Mouse (Mus musculus) midbrain, embryonic 16.5 days (tissue): ENCODE data around the gene Tmem206. TPM values are rescaled to one million over a fixed set of nuclear protein-coding genes. Genes with fewer than 3 reads are reported as not detected.

ENCODE experiments used
- ATAC-seq: fragments of 200-750 bp; cut with Nextera tagmentation; 2 replicates; pipeline ENCODE4 v1.8.0; 2017; ENCODE audit warnings: moderate TSS enrichment
- H3K27ac ChIP-seq: fragments of 300-500 bp; sonication (generic); 2 replicates; pipeline ENCODE4 v1.5.1; 2014; ENCODE audit warnings: mild to moderate bottlenecking, low read length, mixed read lengths
- H3K27me3 ChIP-seq: fragments of 300-500 bp; sonication (generic); 2 replicates; pipeline ENCODE4 v1.6.1; 2014; ENCODE audit warnings: low read depth, low read length, mixed read lengths; ENCODE audit not compliant: control insufficient read depth, insufficient read depth
- H3K36me3 ChIP-seq: fragments of 300-500 bp; sonication (generic); 2 replicates; pipeline ENCODE4 v1.6.1; 2014; ENCODE audit warnings: mild to moderate bottlenecking, low read length, moderate library complexity, mixed read lengths; ENCODE audit not compliant: control insufficient read depth, insufficient read depth
- H3K4me1 ChIP-seq: fragments of 300-500 bp; sonication (generic); 2 replicates; pipeline ENCODE4 v1.6.1; 2014; ENCODE audit warnings: mild to moderate bottlenecking, low read length, mixed read lengths; ENCODE audit not compliant: control insufficient read depth, insufficient read depth
- H3K4me2 ChIP-seq: fragments of 300-500 bp; sonication (generic); 2 replicates; pipeline ENCODE4 v1.6.1; 2014; ENCODE audit warnings: mild to moderate bottlenecking, low read length, mixed read lengths
- H3K4me3 ChIP-seq: fragments of 300-500 bp; sonication (generic); 2 replicates; pipeline ENCODE4 v1.5.1; 2014; ENCODE audit warnings: low read depth, mild to moderate bottlenecking, low read length, moderate library complexity, mixed read lengths
- H3K9ac ChIP-seq: fragments of 300-500 bp; sonication (generic); 2 replicates; pipeline ENCODE4 v1.6.1; 2014; ENCODE audit warnings: low read depth, low read length, mixed read lengths
- H3K9me3 ChIP-seq: fragments of 300-500 bp; sonication (generic); replicated peaks from 2 replicates; pipeline ENCODE4 v1.6.1; 2014; ENCODE audit warnings: mild to moderate bottlenecking, low read length, mixed read lengths; ENCODE audit not compliant: control insufficient read depth, poor library complexity, severe bottlenecking
- WGBS: fragments of 180-500 bp; shearing (Covaris S2); extraction: QIAGEN DNeasy Blood & Tissue Kit; methylation state at CpG from one replicate; pipeline ENCODE4 v1.1.7; 2014; 5-methylcytosine and 5-hydroxymethylcytosine counted together
- polyA plus RNA-seq: library from polyadenylated mRNA; unstranded; fragments of >200 nt; fragmentation: Nextera tagmentation; extraction: Ambion mirVana; gene quantifications from 2 replicates; pipeline ENCODE4 v1.2.1, GENCODE M21; 2015

The Tmem206 gene
- polyA plus RNA-seq, 1 experiment from 2014 or later: 41.0 TPM

DNA sequence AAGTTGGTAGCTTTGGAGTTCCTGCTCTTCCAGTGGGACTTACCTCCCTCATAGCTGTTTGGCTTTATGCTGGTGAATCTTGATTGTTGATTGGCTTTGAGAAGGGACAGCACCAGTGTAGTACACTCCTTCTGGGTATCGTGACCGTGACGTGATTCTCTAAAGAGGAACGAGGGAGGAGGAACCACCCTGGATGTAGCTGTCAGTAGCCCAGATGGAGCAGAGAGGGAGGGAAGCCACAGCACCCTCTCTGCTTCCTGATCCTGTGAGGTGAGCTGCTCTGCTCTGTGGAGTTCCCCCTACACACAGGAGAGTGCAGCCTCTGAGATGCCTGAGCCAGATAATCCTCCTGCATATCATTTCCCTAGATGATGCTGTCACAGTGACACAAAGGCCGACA, 8.8 kb downstream of the Tmem206 start:
- no peaks in the 10 kb centered on the region for H3K4me1 ChIP-seq
- H3K9ac ChIP-seq: no peak overlapping the region
- H3K27ac ChIP-seq: no peak overlapping the region
- no peak overlapping the region for H3K4me2 ChIP-seq
- no peak overlapping the region for H3K4me3 ChIP-seq
- H3K9me3 ChIP-seq: 0 out of 2 replicates have a peak, but pooled peaks cover 3% of the 10 kb centered on the region
- peaks cover 31% of the 10 kb centered on the region for H3K36me3 ChIP-seq
- WGBS: 84% methylated on average over 5 of the region's 5 CpGs
- no peaks in the 10 kb centered on the region for H3K27me3 ChIP-seq
- no peak for ATAC-seq

DNA sequence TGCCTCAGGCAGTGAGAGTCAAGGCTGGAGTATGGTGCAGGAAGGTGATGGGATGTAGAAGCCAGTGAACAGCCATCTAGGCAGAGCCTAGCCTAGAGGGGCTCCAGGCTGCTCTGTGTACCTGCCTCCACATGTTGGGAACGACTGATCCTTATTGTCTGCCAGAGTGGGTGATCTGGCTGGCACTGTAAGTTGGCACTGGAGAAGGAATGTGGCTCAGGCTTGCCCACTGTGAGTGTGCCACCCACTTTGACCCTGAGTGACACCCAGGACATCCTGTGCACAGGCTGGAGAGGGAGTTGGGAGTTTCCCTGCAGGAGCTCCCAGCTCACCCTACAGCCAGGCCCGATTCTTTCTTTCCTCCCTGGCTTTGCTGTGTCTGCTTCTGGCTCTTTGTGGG, 14.2 kb downstream of the Tmem206 start:
- Histone ChIP-seq H3K9ac (no peak overlapping the region), H3K36me3 (peaks cover 50% of the 10 kb centered on the region), H3K4me1 (no peaks in the 10 kb centered on the region), H3K27me3 (no peaks in the 10 kb centered on the region), H3K4me2 (no peak overlapping the region), H3K9me3 (0 out of 2 replicates have a peak, but pooled peaks cover 3% of the 10 kb centered on the region), H3K4me3 (no peak overlapping the region), H3K27ac (no peak overlapping the region)
- no peak for ATAC-seq
- 95% methylated on average over 2 of the region's 2 CpGs for WGBS

DNA sequence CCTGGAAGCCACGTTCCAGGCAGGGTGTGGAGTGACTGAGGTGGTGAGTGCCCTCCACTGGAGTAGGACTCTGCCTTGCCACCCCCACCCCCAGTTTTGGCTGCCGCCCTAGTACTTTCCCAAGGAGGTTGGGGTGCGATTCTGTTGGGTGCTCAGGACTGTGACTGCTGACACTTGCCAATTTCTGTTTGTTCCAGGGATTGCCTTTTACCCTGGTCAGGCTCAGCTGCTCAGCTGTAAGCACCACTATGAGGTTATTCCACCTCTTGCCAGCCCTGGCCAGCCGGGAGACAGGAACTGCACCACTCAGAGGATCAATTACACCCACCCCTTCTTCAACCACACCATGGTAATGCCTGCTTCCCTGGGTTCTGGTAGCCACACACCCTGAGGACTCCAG, 14.8 kb downstream of the Tmem206 start:
- Histone ChIP-seq H3K27me3 (no peaks in the 10 kb centered on the region), H3K36me3 (peaks cover 57% of the 10 kb centered on the region), H3K4me1 (no peaks in the 10 kb centered on the region), H3K4me3 (no peak overlapping the region), H3K4me2 (no peak overlapping the region), H3K9me3 (0 out of 2 replicates have a peak, but pooled peaks cover 3% of the 10 kb centered on the region), H3K27ac (no peak overlapping the region), H3K9ac (no peak overlapping the region)
- 89% methylated on average over 4 of the region's 4 CpGs for WGBS
- no peak for ATAC-seq

DNA sequence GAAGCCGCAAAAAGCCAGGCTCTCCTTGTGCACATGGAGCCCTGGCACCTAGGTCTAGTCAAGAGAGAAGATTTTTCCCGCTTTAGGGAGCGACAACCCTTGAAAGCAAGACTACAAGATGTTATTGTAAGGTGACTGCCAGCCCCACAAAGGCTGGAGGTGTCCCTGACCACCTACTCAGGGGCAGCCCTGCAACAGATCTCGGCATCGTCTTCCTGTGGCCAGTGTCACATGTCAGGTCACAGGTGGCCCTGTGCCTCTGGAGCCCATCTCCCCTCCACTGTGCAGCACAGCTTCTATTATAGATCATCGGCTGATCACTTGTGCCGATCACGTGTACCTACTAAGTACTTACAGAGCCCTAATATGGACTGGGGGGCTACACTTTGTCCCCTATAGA, 21.9 kb downstream of the Tmem206 start:
- no peak overlapping the region for H3K27ac ChIP-seq
- 88% methylated on average over 8 of the region's 8 CpGs for WGBS
- H3K4me1 ChIP-seq: no peaks in the 10 kb centered on the region
- no peak overlapping the region for H3K4me3 ChIP-seq
- H3K27me3 ChIP-seq: no peaks in the 10 kb centered on the region
- ATAC-seq: no peak
- no peaks in the 10 kb centered on the region for H3K9me3 ChIP-seq
- H3K4me2 ChIP-seq: no peak overlapping the region
- peaks cover 41% of the 10 kb centered on the region for H3K36me3 ChIP-seq
- H3K9ac ChIP-seq: no peak overlapping the region

DNA sequence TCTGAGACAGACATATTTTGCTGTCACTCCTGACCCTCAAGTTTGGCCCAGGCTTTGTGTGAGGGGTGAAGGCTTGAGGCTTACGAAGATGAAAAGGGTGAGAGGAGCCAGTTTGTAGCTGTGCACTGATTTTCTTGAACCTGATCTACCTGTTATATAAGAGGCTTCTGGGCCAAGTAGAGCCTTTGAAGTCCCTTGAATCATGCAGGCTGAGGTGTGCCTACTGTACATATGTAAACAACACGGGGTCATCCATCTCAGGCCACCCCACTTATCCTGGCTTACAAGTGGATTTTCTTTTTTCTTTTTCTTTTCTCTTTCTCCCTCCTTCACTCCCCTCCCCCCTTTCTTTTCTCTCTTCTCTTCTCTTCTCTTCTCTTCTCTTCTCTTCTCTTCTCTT, 22.9 kb downstream of the Tmem206 start:
- H3K4me1 ChIP-seq: no peaks in the 10 kb centered on the region
- no peak overlapping the region for H3K9ac ChIP-seq
- no peak overlapping the region for H3K27ac ChIP-seq
- 90% methylated on average over 2 of the region's 2 CpGs for WGBS
- H3K36me3 ChIP-seq: peaks cover 39% of the 10 kb centered on the region
- ATAC-seq: no peak
- no peak overlapping the region for H3K4me2 ChIP-seq
- no peaks in the 10 kb centered on the region for H3K9me3 ChIP-seq
- H3K27me3 ChIP-seq: no peaks in the 10 kb centered on the region
- no peak overlapping the region for H3K4me3 ChIP-seq

DNA sequence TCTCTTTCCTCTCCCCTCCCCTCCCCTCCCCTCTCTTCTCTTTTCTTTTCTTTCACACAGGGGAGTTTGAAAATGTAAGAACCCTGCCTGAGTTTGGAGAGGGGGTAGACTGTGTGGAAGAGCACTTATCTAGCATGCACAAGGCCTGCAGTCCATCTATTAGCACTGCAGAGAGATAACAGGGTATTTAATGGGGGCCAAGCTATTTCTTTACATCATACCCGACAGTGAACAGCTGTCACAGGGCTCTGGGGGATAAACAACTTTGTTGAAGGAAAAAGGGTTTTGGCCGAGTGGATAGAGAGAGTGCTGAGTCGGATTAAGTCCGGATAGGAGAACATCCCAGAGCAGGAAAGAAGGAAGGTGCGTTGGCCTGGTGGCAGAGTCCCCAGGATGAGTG, 23.3 kb downstream of the Tmem206 start:
- WGBS: 58% methylated on average over 5 of the region's 5 CpGs
- Histone ChIP-seq H3K9ac (no peak overlapping the region), H3K4me2 (no peak overlapping the region), H3K27me3 (no peaks in the 10 kb centered on the region), H3K9me3 (no peaks in the 10 kb centered on the region), H3K4me3 (no peak overlapping the region), H3K27ac (no peak overlapping the region), H3K4me1 (no peaks in the 10 kb centered on the region), H3K36me3 (peaks cover 41% of the 10 kb centered on the region)
- ATAC-seq: no peak

DNA sequence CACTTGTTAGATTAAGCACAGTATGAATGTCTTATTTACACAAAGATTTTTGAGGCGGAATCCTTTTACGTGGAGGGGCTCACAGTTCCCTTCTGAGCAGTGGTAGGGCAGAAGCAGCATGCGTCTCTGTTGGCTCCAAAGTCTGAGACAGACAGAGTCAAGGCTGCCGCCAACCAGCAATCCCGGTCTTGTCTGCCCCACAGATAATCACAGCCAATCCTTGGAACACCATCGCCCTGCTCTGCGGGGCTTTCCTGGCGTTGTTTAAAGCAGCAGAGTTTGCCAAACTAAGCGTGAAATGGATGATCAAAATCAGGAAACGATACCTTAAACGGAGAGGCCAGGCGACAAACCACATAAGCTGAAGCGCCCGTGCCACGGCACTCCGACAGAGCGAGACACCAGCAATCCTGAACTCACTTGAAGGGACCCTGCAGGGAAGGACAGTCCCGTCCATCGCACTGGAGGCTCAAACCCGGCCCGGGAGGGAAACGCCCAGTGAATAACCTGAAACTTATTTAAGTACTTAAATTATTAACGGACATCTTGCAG, 23.9 kb downstream of the Tmem206 start:
- WGBS: 81% methylated on average over 23 of the region's 23 CpGs
- no peak overlapping the region for H3K4me2 ChIP-seq
- no peak overlapping the region for H3K27ac ChIP-seq
- no peaks in the 10 kb centered on the region for H3K27me3 ChIP-seq
- ATAC-seq: no peak
- no peak overlapping the region for H3K4me3 ChIP-seq
- H3K9me3 ChIP-seq: no peaks in the 10 kb centered on the region
- no peaks in the 10 kb centered on the region for H3K4me1 ChIP-seq
- peaks cover 44% of the 10 kb centered on the region for H3K36me3 ChIP-seq
- no peak overlapping the region for H3K9ac ChIP-seq

DNA sequence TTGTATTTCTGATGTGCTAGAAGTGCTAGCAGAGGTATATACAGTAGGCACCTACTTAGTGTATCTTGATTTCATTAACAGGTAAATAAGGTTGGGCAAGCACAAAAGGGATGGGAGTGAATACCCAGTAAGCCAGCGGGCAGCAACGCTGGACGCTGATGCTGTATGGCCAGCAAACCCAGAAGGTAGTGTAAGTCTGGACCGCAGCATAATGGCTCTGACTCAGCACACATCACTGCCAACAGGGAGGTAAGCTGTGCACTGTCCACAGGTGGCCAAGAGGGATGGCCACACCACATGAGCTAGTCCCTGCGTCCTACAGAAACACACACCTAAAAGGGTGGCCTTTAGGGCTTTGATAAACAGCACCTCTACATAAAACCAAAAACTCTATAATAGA, 24.6 kb downstream of the Tmem206 start:
- Histone ChIP-seq H3K4me3 (no peak overlapping the region), H3K27ac (no peak overlapping the region), H3K27me3 (no peaks in the 10 kb centered on the region), H3K36me3 (peaks cover 38% of the 10 kb centered on the region), H3K4me1 (no peaks in the 10 kb centered on the region), H3K9me3 (no peaks in the 10 kb centered on the region), H3K9ac (no peak overlapping the region), H3K4me2 (no peak overlapping the region)
- ATAC-seq: no peak
- WGBS: 96% methylated on average over 5 of the region's 5 CpGs

DNA sequence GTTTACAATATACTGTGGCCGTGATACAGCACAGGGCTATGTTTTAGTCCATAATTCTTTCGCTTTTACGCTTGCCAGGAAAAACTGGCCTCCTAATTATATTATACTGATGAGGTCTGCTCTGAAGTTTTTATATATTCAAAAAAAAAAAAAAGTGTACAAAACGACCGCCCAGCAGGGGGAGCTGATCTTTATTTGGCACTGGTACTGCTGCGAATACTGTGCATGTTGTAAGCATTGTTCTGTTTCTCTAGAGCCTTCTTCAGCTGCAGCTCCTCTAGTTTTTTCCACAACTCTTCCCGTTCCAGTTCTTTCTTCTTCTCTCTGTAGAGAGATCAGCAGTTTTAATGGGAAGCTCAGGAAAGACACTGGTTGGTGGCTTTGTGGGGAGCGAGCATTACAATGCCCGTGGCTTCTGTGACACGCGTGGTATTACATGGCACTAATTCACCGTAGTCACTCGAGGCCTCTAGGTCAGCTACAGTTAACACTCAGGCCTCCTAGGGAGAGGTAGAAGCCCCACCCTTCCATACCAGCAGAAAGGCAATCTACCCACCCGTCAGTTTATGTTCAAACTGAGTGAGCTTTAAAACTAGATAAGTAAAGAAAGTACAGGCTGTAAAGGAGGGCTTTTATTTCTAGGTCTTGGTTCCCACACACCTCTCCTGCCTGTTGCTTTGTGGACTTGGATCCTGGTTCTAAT, 27.2 kb downstream of the Tmem206 start:
- no peak overlapping the region for H3K4me2 ChIP-seq
- 71% methylated on average over 14 of the region's 14 CpGs for WGBS
- H3K27me3 ChIP-seq: no peaks in the 10 kb centered on the region
- H3K9ac ChIP-seq: no peak overlapping the region
- H3K4me1 ChIP-seq: no peaks in the 10 kb centered on the region
- H3K27ac ChIP-seq: no peak overlapping the region
- H3K9me3 ChIP-seq: no peaks in the 10 kb centered on the region
- peaks cover 27% of the 10 kb centered on the region for H3K36me3 ChIP-seq
- no peak overlapping the region for H3K4me3 ChIP-seq
- no peak for ATAC-seq
